Mouse (Mus musculus): Measurements from ENCODE around the gene Ugt1a6a.
A peak's percentile ranks its signal among the peaks of the same experiment; 100 is the strongest.
"Not testable (repeated sequence)": the region's sequence is repeated elsewhere in the genome, so short reads cannot be mapped to it uniquely, and the experiment has no call there.

Ugt1a6a gene

DNA sequence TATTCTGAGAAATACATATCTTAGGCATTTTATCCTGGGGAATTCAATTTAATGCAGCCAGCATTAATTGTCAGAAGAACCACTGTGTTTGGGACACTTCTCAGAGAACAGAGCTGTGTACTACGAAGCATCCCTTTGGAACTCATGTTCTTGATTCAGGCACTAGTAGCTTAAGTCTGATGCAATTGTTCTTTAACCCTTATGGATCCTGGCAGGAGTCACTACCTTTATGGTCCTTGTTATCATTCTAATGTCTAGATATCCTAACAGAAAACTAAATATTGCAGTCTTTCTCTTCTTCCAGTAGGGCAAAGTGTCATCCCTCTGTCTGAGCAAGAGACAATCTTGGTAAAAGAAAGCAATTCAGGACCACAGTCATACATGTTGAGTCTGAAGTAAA, 78.5 kb downstream of the Ugt1a6a start:
- no peak for DNase-seq

GRCm38 (mm10) chr1:88213766-88214461, 79.3 kb downstream of the Ugt1a6a start:
- no peak for DNase-seq

- DNase-seq, result no peak
Measured at GRCm38 (mm10) chr1:88214462-88214952, 79.9 kb downstream of the Ugt1a6a start.

GRCm38 (mm10) chr1:88215466-88216380, 81.1 kb downstream of the Ugt1a6a start:
- DNase-seq, result no peak

- DNase-seq, result no peak
Measured at GRCm38 (mm10) chr1:88216551-88216950, 81.9 kb downstream of the Ugt1a6a start.

GRCm38 (mm10) chr1:88217144-88217543, 82.5 kb downstream of the Ugt1a6a start:
- DNase-seq, result peak; percentile 20

- no peak for DNase-seq
Measured at GRCm38 (mm10) chr1:88217576-88217975, 83.0 kb downstream of the Ugt1a6a start.

- peak; percentile 14 for DNase-seq
Measured at GRCm38 (mm10) chr1:88218051-88218450, 83.4 kb downstream of the Ugt1a6a start.

DNA sequence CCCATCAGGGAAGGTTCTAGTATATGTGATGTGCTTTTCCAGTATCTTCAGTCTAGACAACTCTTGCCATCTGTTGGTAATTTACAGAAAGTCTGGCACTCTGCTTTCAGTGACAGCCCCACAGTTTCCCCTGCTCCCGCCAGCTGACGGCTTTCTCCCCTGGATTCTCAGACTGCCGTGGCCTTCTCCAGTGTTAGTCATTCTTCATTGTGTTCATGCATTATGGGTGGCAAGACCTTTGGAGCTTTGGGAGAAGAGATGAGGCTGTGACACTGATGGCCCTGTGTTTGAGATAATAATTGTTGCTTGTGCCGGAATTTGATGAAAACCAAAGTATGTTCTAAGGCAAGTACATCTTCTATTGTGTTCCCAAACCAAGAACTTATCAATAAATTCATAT, 84.0 kb downstream of the Ugt1a6a start:
- no peak for DNase-seq

- no peak for DNase-seq
Measured at GRCm38 (mm10) chr1:88219054-88219453, 84.4 kb downstream of the Ugt1a6a start.

DNA sequence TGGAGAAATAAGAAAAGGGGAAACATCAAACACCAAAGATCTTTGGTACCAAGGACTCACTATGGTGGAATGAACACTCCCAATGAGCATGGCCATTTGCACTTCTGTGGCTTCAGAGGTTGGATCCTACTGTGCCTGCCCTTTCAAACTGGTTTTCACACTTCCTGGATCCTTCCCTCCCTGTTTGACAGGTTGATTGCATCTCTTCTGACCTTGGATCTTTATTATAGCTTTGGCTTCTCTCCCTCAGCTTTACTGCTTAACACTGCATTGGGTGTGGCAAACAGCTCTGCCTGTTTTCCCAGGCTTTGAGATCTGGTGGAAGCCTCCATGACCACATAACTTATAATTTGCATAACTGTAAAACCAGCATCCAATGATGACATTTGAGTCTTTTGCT, 85.7 kb downstream of the Ugt1a6a start:
- peak; percentile 20 for DNase-seq

- no peak for DNase-seq
Measured at GRCm38 (mm10) chr1:88222216-88222615, 87.6 kb downstream of the Ugt1a6a start.

DNA sequence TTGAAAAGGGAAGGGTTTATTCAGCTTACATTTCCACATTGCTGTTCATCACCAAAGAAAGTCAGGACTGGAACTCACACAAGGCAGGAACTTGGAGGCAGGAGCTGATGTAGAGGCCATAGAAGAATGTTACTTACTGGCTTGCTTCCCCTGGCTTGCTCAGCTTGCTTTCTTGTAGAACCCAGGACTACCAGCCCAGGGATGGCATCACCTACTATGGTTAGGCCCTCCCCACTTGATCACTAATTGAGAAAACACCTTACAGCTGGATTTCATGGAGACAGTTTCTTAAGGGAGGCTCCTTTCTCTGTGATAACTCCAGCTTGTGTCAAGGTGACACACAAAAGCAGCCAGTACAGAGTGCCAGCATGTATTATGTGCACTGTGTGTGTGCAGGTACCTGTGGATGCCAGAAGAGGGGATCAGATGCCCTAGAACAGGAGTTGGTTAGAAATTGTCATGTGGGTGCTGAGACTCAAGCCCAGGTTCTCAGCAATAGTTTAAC, 88.5 kb downstream of the Ugt1a6a start:
- not testable (repeated sequence) for DNase-seq

GRCm38 (mm10) chr1:88223591-88223990, 89.0 kb downstream of the Ugt1a6a start:
- no peak for DNase-seq

- DNase-seq, result peak; percentile 46
Measured at GRCm38 (mm10) chr1:88224029-88224776, 89.6 kb downstream of the Ugt1a6a start.

GRCm38 (mm10) chr1:88225301-88225700, 90.7 kb downstream of the Ugt1a6a start:
- not testable (repeated sequence) for DNase-seq

GRCm38 (mm10) chr1:88225741-88226140, 91.1 kb downstream of the Ugt1a6a start:
- DNase-seq, result no peak

DNA sequence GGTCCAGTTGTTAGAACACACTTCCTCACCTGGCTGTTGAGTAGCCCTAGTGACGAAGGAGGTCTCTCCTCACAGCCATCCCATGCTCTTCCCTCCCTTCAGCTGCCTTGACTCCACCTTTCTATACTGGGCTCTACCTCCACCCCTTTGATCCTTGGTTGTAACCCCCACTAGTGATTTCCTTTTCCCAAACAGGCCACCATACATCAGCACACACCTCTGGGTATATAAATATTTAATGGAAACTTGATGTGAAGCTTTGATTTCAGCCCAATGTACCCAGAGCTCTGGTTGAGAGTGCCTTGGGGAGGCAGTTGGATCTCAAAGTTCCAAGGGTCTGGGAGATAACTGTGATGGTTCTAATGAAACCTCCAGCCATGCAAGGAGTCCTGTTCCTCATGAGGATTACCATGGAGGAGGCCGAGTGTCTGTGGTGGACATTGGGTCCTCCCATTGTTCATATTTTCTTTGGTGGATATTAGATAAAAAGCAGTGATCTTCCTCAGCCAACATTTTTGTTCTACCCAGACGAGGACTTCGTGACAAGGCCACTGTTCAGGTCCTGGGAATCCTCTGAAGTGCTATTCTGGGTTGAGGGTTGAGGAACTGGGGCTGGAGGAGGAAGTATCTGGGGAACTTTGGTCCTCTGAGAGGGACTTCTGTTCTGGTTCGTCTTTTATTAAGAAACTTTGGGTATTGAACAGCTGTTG, 92.2 kb downstream of the Ugt1a6a start, which contains the start of gene Mroh2a:
Gene Mroh2a, plus strand, starts transcription at position 317 of the 710 bp plus-strand sequence.
- no peak for DNase-seq

GRCm38 (mm10) chr1:88227482-88227881, 92.9 kb downstream of the Ugt1a6a start:
- DNase-seq, result no peak

DNA sequence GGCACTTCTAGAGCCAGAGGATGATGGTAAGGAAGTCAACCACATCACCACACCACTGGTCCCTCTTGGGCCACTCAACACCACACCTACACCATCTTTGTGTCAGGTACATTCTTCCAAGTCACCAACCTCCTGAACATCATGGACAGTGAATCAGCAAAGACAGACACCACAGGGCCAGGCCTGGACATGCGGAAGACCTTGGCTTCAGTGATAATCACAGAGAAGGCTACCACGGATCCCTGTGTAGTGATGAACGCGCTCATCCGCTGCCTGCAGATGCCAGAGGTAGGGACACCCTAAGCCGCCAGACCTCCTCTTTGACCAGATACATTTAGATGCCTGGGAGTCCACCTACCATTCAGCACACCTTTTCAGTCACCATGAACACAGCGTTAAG, 93.5 kb downstream of the Ugt1a6a start:
- no peak for DNase-seq

DNA sequence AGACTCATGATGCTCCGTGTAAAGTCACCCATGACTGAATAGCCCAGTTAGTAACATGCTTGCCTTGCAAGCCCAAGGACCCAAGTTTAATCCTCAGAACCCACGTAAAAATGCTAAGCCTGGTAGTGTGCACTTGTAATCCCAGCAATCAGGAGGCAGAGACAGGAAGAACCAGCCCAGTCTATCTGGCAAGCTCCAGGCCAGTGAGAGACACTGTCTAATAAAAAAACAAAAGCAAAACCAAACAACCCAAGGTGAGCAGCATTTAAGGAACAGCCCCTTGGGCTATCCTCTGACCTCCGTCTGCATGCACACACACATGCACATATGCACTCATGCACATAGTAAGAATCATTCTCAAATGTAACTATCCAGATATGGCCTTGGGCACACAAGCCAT, 95.0 kb downstream of the Ugt1a6a start:
- DNase-seq, result no peak

DNA sequence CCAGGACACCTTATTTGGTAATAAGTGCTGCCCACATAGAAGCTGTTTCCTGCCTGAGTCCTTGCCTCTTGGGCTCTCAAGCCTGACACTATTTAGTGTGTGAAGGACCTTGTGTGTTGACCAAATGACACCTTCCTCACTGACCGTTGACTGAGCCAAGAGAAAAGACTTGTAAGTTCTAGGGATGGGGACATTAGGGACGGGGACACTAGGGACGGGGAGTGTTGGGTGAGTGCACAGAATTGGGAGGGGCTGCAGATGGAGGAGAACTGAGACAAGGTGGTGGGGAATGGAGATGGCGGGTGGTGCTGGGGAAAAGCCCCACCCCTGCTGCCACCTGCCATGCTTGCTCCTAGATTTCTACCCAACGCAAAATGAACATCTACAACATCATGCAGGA, 95.4 kb downstream of the Ugt1a6a start:
- no peak for DNase-seq
